Mouse (Mus musculus) neural tube, embryonic 11.5 days (tissue): ENCODE results near the gene Slc35d1. TPM values are rescaled to one million over a fixed set of nuclear protein-coding genes. Genes with fewer than 3 reads are reported as not detected.
A peak's percentile ranks its signal among the peaks of the same experiment; 100 is the strongest.

ENCODE experiments used
- ATAC-seq: fragments of 200-750 bp; cut with Nextera tagmentation; 2 replicates; pipeline ENCODE4 v1.8.0; 2017; ENCODE audit warnings: moderate number of reproducible peaks, mild to moderate bottlenecking, moderate TSS enrichment, moderate library complexity; ENCODE audit not compliant: insufficient read depth, low FRiP score, low TSS enrichment
- DNase-seq: peaks from one replicate; pipeline ENCODE4 v3.0.0-alpha.2; 2015; ENCODE audit warnings: low spot score
- H3K27ac ChIP-seq: fragments of 300-500 bp; sonication (generic); 2 replicates; pipeline ENCODE4 v1.5.1; 2014; ENCODE audit warnings: low read depth, mild to moderate bottlenecking, low read length
- H3K27me3 ChIP-seq: fragments of 300-500 bp; sonication (generic); 2 replicates; pipeline ENCODE4 v1.6.1; 2014; ENCODE audit warnings: mild to moderate bottlenecking, low read length, mixed read lengths; ENCODE audit not compliant: control insufficient read depth, insufficient read depth
- H3K36me3 ChIP-seq: fragments of 300-500 bp; sonication (generic); 2 replicates; pipeline ENCODE4 v1.6.1; 2014; ENCODE audit warnings: mild to moderate bottlenecking, low read length, moderate library complexity, mixed read lengths; ENCODE audit not compliant: control insufficient read depth, insufficient read depth
- H3K4me1 ChIP-seq: fragments of 300-500 bp; sonication (generic); 2 replicates; pipeline ENCODE4 v1.6.1; 2014; ENCODE audit warnings: low read length, mixed read lengths; ENCODE audit not compliant: control insufficient read depth, insufficient read depth
- H3K4me2 ChIP-seq: fragments of 300-500 bp; sonication (generic); 2 replicates; pipeline ENCODE4 v1.6.1; 2014; ENCODE audit warnings: low read depth, mild to moderate bottlenecking, moderate library complexity
- H3K4me3 ChIP-seq: fragments of 300-500 bp; sonication (generic); 2 replicates; pipeline ENCODE4 v1.5.1; 2014; ENCODE audit warnings: low read depth, low read length
- H3K9ac ChIP-seq: fragments of 300-500 bp; sonication (generic); 2 replicates; pipeline ENCODE4 v1.6.1; 2014; ENCODE audit warnings: mild to moderate bottlenecking, low read length
- H3K9me3 ChIP-seq: fragments of 300-500 bp; sonication (generic); 2 replicates; pipeline ENCODE4 v1.6.1; 2016; ENCODE audit warnings: low read length; ENCODE audit not compliant: control insufficient read depth
- WGBS: fragments of 180-500 bp; shearing (Covaris S2); extraction: QIAGEN DNeasy Blood & Tissue Kit; methylation state at CpG from one replicate; pipeline ENCODE4 v1.1.7; 2014; 5-methylcytosine and 5-hydroxymethylcytosine counted together
- polyA plus RNA-seq: library from polyadenylated mRNA; unstranded; fragments of >200 nt; fragmentation: Nextera tagmentation; extraction: Ambion mirVana; gene quantifications from 2 replicates; pipeline ENCODE4 v1.2.1, GENCODE M21; 2014

Slc35d1 gene
- polyA plus RNA-seq: 12.0 TPM in 2 replicates

DNA sequence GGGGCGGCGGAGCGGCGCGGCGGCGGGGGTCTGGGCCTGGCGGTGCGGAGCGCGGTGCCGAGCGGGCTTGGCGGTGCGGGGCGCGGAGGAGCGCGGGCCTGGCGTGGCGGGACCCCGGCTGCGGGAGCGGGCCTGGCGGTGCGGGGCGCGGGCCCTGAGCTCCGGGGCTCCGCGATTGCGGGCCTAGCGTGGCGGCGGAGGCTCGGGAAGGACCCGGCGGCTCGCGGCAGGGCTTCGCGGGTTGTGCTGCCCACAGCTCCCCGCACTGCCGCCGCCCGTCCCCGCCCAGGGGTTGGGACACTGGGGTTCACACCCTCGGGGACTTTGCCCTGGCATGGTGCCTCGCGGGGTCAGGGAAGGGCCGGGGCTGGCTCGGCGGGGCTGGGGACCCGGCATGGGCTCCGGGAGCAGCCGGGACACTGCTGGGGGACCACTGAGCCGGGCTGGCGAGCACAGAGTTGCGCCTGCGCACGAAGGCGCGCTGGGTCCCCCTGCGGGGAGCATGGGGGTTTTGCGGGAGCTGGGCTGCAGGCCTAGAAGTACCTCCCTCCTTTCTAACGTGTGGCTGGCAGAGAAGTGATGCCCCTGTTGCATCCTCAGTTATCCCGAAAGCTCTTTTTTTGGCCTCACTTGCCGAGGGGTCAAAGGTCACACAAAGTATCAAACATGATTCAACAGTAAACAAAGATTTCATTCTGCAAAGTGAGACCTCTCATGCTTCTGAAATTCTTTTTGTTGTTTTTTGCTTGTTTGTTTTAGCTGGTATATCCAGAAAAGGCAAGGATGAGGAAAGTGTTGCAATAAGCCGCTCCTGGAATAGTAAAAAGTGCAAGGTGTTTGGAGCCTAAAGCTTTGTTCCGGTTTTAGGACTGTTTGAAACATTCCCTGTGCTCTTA lies at the start of gene Slc35d1:
TSS of gene Slc35d1 (minus strand) at position 240 of the 896 bp plus-strand sequence.
- WGBS: 3% methylated on average over 56 of the region's 70 CpGs
- peak; percentile 96 for ATAC-seq
- H3K4me3 ChIP-seq: peak within 1 kb of the TSS; percentile 88

DNA sequence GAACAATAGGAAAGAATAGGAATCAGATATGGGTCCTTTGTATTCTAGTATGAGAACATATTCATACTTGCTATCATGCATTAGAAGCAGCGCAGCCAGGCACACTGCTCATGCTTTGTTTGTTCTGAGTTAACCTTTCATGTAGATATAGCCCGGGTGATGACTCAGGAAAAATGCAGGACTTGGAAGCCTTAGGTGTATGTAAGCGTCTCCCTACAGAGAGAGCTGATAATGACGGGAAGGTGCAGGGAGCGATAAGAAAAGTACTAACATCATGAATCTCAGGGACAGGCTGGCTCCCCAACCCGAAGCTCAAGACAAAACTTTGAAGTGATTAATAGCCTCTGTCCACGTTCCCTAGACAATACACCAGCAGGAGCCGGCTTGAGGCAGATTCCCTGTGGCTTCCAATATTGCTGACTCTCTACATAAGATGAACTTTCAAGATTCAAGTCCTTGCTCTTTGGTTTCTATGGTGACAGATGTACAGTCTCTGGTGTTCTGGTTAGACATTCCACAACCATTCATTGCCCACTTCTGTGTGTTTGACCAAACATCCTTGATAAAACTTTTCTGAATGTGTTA lies 48.9 kb upstream of the Slc35d1 start:
- Histone ChIP-seq H3K4me2 (no peak overlapping the region), H3K9me3 (no peaks in the 10 kb centered on the region), H3K27me3 (no peaks in the 10 kb centered on the region), H3K36me3 (no peaks in the 10 kb centered on the region), H3K9ac (no peak overlapping the region), H3K4me3 (no peak overlapping the region), H3K27ac (no peak overlapping the region), H3K4me1 (no peaks in the 10 kb centered on the region)
- no peak for ATAC-seq
- DNase-seq: peak; percentile 40
- 29% methylated on average over 8 of the region's 8 CpGs for WGBS

More for the DNA sequence above, at the start of gene Slc35d1:
- no peaks in the 10 kb centered on the region for H3K27me3 ChIP-seq
- peak within 1 kb of the TSS; percentile 97 for H3K9ac ChIP-seq
- H3K36me3 ChIP-seq: no peaks in the 10 kb centered on the region
- no peaks in the 10 kb centered on the region for H3K4me1 ChIP-seq
- DNase-seq: peak; percentile 92
- H3K9me3 ChIP-seq: no peaks in the 10 kb centered on the region
- H3K27ac ChIP-seq: peak within 1 kb of the TSS; percentile 93
- H3K4me2 ChIP-seq: peak within 1 kb of the TSS; percentile 54

DNA sequence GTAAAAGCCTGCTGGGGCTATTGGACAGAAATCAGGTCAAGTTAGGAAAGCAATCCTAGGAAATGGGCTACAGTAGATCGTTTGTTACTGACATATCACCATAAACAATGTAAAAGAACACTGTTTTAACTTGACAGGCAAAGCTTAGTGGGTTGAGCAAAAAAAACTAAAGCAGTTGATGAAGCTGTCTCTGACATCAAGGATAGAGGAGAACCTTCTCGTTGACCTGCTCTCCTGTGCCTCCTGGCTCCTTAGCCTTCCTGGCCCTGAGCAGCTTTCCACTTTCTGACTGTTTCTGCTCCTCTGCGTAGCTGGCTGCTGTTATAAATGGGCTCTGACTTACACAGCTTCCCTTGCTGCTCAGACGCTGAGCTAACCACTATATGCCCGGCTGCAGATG lies 48.4 kb upstream of the Slc35d1 start:
- no peak; the same call in 1 of the 2 replicates for ATAC-seq
- 47% methylated on average over 5 of the region's 5 CpGs for WGBS
- no peaks in the 10 kb centered on the region for H3K36me3 ChIP-seq

DNA sequence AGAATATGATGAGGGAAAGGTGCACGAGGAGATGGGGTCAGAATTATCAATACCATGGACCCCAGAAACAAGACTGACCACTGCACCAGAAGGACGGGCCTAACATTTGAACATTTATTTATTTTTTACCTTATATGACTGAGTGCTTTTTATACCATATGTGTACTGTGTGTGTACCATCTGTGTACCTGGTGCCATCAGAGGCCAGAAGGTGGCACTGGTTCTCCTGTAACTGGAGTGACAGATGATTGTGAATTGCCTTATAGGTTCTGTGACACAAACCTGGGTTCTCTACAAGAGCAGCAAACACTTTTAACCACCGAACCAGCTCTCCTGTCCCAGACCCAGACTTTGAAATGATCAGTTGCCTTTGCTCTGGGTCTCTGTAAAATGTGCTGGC lies 43.9 kb upstream of the Slc35d1 start:
- Histone ChIP-seq H3K4me3 (no peak overlapping the region), H3K9ac (no peak overlapping the region), H3K27ac (no peak overlapping the region), H3K9me3 (no peaks in the 10 kb centered on the region), H3K36me3 (no peaks in the 10 kb centered on the region), H3K4me2 (no peak overlapping the region), H3K27me3 (no peaks in the 10 kb centered on the region), H3K4me1 (no peaks in the 10 kb centered on the region)
- no peak for DNase-seq
- ATAC-seq: no peak
- 73% methylated on average over 3 of the region's 3 CpGs for WGBS

More for the DNA sequence above, 48.4 kb upstream of the Slc35d1 start:
- H3K9me3 ChIP-seq: no peaks in the 10 kb centered on the region
- no peak overlapping the region for H3K27ac ChIP-seq
- H3K4me2 ChIP-seq: no peak overlapping the region
- no peaks in the 10 kb centered on the region for H3K27me3 ChIP-seq
- no peak overlapping the region for H3K4me3 ChIP-seq
- no peak overlapping the region for H3K9ac ChIP-seq
- no peak for DNase-seq
- no peaks in the 10 kb centered on the region for H3K4me1 ChIP-seq

DNA sequence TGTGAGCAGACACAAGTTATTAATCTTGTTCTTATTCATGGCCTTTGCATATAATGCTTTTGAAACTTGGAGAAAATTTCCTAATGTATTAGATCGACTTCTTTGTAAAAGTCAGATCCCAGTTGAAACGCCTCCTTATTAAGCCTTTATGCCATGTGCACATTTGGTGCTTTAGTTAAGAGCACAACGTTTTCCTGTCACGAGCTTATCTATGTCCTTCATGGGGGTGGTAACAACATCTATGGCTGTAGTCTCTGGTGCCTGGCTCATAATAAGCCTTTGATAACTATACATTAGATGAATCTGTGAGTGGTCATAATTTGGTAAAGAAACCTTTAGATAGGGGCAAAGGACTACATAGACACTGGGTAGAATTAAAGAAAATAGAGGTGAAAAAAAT lies 38.9 kb upstream of the Slc35d1 start:
- WGBS: 87% methylated on average over 4 of the region's 4 CpGs

DNA sequence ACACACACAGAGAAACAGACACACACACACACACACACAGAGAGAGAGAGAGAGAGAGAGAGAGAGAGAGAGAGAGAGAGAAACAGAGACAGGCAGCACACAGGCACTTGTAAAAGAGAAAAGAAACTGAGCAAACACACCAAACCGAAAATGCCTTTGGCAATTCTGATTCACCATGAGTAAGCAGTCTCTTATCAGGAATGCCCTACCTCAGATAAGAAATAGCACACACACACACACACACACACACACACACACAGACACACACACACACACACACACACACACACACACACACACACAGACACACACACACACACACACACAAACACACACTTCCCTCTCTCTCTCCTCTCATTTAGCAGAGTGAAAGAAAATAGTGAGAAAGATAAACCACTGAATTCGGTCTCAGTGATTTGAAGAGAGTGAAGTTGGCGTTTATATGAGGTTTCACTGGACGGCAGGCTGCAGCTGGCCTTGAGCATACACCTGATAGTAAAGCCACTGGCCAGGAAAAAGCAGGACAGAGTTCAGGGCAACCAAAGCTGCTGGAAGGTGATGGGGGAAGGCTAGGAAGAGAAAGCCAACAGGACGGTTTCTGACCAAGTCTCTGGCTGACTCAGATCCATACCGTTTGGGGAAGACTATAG lies 34.6 kb upstream of the Slc35d1 start:
- Histone ChIP-seq H3K4me1 (no peaks in the 10 kb centered on the region), H3K9me3 (no peaks in the 10 kb centered on the region), H3K4me3 (no peak overlapping the region), H3K27ac (no peak overlapping the region), H3K36me3 (no peaks in the 10 kb centered on the region), H3K9ac (no peak overlapping the region), H3K27me3 (no peaks in the 10 kb centered on the region), H3K4me2 (no peak overlapping the region)
- no peak for DNase-seq
- no peak for ATAC-seq
- 74% methylated on average over 6 of the region's 6 CpGs for WGBS

More for the DNA sequence above, 38.9 kb upstream of the Slc35d1 start:
- no peak for ATAC-seq
- H3K36me3 ChIP-seq: no peaks in the 10 kb centered on the region
- H3K4me3 ChIP-seq: no peak overlapping the region
- no peak overlapping the region for H3K9ac ChIP-seq
- H3K4me1 ChIP-seq: no peaks in the 10 kb centered on the region
- H3K27ac ChIP-seq: no peak overlapping the region
- no peaks in the 10 kb centered on the region for H3K27me3 ChIP-seq
- H3K9me3 ChIP-seq: no peaks in the 10 kb centered on the region
- DNase-seq: no peak
- H3K4me2 ChIP-seq: no peak overlapping the region

DNA sequence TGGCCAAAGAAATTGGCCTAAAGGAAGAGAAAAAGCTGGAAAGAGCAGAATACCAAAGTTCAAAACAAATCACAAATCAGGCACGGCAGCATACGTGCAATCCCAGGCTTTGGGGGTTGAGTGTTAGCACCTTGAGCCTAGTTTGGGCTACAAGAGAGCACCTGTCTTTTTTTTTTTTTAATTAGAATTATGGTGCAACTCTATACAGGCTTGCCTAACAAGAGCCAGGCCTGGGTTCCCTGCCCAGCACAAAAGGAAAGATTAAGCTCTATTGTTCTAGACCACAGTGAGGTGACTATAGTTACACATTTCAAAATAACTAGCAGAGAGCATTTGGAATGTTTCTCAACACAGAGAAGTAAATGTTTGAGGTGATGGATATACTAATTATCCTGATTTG lies 32.8 kb upstream of the Slc35d1 start:
- Histone ChIP-seq H3K27ac (no peak overlapping the region), H3K4me1 (no peaks in the 10 kb centered on the region), H3K4me2 (no peak overlapping the region), H3K27me3 (no peaks in the 10 kb centered on the region), H3K36me3 (no peaks in the 10 kb centered on the region), H3K9me3 (no peaks in the 10 kb centered on the region), H3K4me3 (no peak overlapping the region), H3K9ac (no peak overlapping the region)
- 84% methylated on average over 2 of the region's 2 CpGs for WGBS
- DNase-seq (no peak), ATAC-seq (no peak)

DNA sequence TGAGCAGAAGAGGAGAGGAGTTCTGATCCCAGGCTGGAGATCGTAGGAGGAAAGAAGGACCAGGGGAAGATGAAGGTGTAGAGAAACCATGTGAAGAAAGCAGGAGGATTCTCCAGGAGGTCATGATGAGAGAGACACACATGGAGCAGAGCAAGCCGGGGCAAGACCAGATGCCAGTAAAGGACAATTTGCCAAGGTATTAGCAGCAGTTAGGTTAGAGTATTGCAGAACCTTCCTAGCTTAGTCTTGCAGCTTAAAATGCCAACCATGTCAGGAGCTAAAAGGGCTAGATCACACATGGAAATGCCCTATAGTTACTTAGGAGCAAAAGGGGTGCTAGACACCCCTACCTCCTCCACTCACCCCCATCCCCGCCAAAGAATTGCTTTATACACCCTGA lies 32.3 kb upstream of the Slc35d1 start:
- no peak overlapping the region for H3K4me3 ChIP-seq
- DNase-seq (no peak), ATAC-seq (no peak)
- H3K4me2 ChIP-seq: no peak overlapping the region
- H3K4me1 ChIP-seq: no peaks in the 10 kb centered on the region
- no peaks in the 10 kb centered on the region for H3K27me3 ChIP-seq
- no peak overlapping the region for H3K9ac ChIP-seq
- 81% methylated on average over 3 of the region's 3 CpGs for WGBS
- no peaks in the 10 kb centered on the region for H3K9me3 ChIP-seq
- H3K27ac ChIP-seq: no peak overlapping the region
- no peaks in the 10 kb centered on the region for H3K36me3 ChIP-seq
